Mouse (Mus musculus) inflammation-experienced regulatory T-cells, adult 6 months (primary cell): Measurements from ENCODE around the gene Nmnat3. TPM values are rescaled to one million over a fixed set of nuclear protein-coding genes. Genes with fewer than 3 reads are reported as not detected.

Experiments used
- ATAC-seq: one replicate; pipeline ENCODE4 v1.8.0; 2017
- polyA plus RNA-seq, 3 experiments: library from polyadenylated mRNA; unstranded; fragments of 100-300 nt; shearing (Covaris generic); gene quantifications; one replicate each; pipeline ENCODE4 v1.2.1; 2017

Gene Nmnat3
- polyA plus RNA-seq, 3 experiments from 2014 or later: 7.9 to 19.5 (median 14.9) TPM

DNA sequence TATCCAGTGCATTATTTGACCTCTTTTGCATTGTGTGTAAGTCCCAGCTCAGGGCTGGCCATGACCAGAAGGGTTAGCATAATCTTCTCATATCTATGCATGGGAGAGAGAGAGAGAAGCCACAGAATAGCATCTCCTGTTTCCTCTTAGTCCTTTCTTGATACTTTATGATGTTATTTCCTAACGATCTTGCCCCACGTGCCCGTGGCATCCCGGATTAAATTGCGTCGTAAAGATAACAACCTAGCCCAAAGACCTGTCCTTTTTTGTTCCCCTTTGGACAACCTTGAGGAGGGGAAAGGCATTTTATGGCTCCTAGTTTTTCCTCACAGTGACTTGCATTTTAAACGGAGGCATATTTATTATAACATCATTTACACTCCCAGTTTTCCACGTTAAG, 78.8 kb downstream of the Nmnat3 start:
- no peak for ATAC-seq

DNA sequence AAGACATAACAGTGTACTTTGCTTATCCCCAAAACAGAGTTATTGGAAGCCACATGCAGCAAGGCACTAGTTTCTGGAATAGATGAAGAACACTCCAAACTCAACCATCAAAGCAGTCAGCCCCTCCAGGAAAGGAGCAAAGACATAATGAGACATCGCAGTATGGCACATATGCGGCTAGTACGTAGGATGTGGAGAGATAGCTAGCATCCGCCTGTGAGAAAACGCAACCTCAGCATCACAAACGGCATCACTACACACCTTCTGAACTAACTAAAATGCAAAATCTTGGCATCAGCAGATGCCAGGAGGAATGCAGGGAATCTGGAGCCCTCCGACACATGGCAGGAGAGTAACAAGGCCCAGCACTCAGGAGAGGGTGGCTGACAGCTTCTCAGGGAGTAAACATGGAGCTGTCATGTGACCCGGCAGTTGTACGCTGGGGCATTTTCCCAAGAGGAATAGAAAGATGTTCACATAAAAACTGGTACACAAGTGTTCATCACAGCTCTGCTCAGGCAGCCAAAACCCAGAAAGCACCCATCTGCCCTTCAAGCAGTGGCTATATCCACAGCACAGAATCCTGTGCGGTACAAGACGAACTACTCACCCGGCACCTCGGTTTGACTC, 80.2 kb downstream of the Nmnat3 start:
- ATAC-seq: no peak

DNA sequence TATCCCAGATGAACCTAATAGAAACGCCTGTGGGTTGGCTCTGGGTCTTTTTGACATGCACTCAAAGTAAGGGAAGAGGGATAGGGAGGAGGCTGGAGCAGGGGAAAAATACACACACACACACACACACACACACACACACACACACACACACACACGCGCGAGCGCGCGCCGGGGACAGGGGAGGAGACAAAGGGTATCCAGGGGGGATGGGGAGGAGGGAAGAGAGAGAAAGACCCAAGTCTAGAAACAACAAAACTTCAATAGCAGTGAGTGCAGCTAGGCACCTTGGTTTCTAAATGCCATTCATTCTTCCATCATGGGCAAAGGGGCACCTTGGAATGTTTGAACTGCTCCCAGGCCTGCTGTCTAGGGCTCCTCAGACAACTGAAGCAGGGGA, 82.5 kb downstream of the Nmnat3 start:
- ATAC-seq: no peak

DNA sequence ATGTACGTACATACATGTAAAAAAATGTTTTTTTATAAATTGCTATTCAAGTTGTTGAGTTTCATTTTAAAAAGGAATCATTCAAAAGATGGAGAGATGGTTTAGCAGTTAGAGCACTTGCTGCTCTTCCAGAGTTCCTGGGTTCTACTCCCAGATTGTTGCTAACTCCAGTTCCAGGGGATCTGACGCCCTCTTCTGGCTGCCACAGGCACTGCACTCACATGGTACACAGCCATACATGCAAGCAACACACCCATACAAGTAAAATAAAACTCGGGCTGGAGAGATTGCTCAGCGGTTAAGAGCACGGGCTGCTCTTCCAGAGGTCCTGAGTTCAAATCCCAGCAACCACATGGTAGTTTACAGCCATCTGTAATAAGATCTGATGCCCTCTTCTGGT, 86.1 kb downstream of the Nmnat3 start:
- no peak for ATAC-seq

DNA sequence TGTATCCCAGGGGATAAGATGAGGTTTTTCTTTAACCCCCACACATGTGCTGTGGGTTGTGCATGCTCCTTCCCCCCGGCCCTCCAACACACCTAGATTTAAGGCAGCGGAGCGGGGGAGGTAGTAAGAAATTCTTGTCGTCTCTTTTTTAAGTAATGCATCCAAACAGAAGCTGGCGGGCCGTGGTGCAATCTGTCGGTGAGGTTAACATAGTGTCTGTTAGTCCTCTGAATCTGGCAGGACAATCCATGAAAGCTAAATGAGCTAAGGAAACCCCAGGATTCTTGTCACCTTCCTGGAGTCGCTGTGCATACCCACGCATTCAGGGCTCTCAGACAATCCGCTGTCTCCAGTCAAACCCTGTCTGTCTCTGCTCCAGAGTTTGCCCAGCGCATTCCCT, 87.7 kb downstream of the Nmnat3 start:
- ATAC-seq: no peak

DNA sequence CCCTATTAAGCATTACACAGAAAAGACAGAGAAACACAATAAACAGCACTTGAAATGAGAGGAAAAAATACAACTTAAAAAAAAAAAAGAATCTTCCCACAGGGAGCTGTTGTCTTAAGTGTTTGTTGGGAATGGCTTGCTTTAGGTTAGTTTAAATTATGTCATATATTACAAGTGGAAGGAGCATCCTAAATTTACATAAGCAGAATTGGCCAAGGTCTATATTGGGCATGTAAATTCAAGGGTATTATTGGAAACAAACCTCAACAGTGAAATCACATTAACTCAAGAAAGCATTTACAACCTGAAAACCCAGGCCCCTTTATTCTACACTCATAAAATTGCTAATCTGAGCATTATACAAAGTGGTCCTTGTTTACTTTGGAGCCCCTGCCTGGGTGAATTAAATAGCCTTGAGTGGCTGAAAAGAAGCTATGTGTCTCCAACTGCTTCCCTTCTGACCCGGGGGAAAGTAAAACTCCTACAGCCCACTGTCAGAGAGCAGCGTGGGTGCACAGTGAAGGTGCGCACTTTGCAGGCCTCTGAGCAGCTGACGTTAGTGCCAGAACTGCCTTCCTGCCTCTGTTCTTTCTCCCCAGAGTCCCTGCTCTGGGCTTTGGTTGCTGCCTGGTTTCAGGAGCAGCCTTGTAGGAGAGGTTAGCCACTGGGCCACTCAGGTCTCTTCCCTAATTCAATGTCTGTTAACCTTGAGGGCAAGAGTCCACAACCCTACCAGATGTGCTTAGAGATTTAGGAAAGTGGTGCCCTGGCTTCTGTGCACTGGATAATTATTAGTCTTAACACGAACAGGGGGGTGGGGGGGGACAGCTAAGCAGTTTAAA, 88.3 kb downstream of the Nmnat3 start:
- ATAC-seq: no peak

DNA sequence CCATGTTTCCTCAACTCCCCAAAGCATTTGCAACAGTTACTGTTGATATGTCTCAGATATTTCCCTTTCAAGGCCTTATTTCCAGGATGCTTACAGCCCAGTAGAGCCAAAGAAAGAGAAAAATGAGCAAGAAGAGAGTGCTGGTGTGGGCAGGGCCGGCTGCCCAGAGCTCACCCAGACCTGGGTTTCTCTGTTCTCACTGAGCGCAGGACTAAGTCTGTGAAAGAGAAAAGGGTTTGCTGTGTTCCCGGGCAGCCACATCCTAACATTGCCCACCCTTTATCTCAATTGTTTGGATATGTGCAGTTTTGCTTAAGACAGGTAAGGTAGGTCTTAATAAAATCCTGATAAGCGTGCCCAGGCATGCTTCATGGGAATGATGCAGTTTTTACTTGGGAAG, 92.5 kb downstream of the Nmnat3 start:
- no peak for ATAC-seq

DNA sequence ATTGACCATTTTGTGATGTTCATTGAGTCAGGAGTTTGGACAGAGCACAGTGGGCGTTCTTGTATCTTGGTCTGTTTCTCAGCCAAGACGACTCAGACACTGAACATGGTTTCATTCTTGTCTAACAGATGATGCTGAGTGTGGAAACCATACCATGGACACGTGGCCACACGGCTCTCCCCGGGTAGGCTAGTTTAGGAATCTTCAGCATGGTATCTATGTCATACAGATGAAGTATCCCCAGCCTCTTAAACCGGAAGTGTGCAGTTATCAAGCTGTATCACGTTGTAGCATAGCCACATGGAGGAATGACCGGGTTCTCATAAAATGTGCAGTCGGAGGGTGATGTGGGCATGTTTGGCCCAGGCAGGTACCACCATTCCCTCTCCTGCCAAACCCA, 93.4 kb downstream of the Nmnat3 start:
- ATAC-seq: no peak

DNA sequence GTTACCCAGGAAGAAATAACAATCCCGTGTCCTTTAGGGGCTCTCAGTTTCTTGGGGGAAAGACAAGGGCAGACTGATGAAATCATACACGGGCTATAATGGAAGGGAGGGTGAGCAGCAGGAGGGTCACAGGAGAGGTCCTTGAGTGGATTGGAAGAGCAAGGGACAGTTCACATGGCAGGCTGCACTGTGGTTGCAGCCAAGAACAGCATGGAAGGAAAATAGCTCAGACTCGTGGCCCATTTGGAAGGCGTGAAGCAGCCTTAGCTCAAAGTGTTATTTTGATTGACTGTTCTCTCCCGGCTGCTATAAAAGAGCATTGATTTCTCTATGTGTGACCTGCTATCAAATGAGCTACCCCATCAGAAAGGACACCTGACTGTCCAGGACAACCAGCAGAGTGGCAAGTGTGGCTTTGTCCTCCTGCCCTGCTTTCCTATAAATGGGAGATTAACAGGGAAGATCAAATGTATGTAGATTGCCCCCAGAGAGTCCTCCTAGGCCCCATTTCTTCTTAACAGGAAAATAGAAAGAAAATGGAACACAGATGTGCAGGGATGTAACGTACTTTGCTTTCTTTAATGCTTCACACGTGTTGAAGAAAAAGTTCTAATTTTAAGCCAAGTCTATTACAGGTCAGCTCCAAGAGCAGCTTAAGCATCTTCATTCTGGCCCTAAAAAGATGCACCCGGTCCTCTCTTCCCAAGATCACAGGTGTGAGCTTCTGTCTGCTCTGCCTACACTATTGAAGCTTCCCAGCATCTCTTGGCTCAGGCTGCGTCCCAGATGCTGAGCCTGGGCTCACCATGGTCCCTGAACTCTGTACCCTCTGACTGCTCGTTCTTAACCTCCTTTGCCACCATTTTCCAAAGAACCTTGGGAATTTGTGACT, 100.8 kb downstream of the Nmnat3 start:
- no peak for ATAC-seq

DNA sequence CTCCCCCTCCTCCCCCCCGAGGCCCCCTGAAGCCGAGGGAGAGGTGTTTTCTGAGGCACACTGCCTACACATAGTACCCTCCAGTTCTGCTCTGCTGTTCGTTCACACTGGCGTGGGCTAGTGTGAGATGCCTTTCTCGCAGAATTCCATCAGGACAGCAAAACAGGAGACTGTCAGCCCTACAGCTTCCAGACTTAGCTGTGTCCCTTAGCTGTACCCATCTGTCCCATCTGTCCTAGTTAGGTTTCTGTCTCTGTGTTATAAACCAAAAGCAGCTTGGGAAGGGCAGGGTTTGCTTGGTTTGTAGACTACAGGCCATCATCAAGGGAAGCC, 101.4 kb downstream of the Nmnat3 start:
- no peak for ATAC-seq

DNA sequence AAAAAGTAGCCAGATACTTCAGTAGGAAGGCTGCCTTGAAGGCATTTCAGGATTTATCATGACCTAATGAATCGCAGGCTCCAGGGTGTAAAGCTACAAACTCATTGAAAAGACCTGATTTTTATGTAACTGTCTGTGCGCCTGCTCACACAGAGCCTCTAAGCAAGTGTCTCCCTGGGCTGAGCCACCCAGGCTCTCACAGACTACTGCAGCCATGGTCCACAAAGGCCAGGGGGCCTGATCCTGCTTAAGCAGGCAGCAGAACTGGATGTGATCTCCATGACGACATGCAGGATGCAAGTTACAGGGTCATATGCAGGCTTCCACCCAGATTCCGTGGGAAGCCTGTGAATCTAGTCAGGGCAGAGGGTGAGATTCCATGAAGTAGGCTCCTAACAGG, 106.3 kb downstream of the Nmnat3 start:
- no peak for ATAC-seq

DNA sequence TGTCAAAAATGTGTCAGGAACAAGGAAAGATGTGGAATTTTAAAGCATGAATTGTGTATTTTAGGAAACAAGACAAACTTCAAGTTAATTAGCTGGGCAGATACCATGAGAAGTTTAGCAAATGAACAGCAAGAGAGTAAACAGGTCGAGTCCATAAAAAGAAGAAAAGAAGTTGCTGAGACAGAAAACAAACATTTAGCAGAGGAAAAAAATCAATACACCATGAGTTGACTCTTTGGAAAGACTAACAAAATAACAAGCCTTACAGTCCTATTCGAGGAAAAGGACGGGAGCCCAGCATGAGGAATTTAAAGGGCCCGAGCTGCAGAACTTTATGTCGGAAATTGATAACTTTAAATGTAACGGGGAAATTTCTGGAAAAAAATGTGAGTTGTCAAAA, 110.0 kb downstream of the Nmnat3 start:
- no peak for ATAC-seq

DNA sequence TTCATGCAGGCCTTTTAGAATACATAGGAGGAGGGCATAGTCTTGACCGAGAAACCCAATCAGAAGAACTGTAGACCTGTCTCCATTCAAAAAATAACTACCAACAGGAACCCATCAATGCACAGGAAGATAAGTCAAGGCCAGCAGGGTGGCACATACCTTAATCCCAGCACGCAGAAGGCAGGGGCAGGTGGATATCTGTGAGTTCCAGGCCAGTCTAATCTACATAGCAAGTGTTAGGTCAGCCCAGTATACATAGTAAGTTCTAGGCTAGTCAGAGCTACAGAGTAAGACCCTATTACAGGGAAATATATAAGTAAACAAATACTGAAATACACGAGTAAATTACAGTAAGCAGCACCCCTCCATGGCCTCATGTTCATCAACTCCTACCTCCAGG, 110.6 kb downstream of the Nmnat3 start:
- ATAC-seq: no peak

DNA sequence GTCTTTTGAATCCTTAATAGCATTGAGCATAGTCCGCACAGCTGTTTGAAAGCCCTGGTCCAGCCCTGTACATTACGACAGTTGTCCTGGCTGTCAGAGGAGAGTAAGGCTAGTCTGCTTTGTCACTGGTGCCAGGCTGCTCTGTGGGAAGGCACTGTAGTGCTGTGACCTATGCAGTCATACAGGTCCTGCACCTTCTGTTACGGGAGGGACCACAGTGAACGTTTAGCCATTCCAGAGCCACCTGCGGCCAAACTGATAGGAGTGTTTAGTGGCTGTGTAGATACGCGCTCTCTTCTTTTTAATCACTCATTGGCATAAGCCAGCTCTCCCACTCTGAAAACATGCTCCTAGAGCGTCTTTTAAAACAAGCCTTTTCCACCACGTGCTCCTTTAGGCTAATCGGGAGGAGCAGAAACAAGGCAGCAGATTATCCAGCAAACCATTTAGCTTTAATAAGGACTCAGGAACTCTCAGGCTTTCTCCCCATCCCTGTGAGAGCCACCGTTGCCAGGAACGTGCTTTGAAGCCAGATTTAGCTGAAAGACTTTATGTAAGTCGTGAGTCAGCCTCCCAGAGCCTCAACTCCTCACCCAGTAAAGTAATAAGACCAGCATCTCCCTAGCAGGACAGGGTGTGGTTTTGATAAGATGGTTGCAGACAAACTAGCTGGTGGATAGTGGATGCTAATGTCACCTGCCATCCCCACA, 113.1 kb downstream of the Nmnat3 start:
- no peak for ATAC-seq

DNA sequence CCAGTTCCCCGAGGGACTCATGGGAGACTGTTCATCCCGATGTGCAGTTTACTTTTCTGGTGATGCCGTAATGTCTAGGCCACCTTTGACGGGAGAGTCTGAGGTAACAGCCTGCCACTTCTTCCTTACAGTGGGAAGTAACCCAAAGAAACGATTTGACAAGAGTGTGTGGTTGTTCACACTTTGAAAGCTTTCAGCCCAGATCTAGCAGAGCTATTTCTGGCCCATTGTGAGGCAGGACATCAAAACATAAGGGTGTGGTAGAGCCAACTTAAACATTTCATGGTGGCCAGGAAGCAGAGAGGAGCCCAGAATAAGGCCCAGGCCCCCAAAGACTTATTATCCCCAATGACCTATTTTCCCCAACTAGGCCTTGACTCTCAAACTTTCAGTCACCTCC, 114.4 kb downstream of the Nmnat3 start:
- ATAC-seq: no peak

DNA sequence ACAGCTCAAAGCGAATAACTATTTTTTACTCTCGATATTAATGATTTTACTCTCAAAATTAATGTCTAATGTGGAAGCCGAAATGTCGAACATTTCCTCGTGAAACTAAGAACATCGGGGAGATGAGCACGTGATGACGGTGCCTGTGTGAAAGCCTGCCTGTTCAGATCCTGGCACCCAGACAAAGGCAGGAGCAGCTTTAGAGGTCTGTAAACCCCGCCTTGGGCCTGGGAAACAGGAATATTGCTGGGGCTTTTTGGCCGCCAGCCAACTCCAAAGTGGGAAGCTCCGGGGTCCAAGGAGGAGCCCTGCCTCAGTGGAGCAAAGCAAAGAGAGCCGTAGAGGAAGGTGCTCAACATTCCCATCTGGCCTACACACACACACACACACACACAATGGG, 120.5 kb downstream of the Nmnat3 start:
- no peak for ATAC-seq

DNA sequence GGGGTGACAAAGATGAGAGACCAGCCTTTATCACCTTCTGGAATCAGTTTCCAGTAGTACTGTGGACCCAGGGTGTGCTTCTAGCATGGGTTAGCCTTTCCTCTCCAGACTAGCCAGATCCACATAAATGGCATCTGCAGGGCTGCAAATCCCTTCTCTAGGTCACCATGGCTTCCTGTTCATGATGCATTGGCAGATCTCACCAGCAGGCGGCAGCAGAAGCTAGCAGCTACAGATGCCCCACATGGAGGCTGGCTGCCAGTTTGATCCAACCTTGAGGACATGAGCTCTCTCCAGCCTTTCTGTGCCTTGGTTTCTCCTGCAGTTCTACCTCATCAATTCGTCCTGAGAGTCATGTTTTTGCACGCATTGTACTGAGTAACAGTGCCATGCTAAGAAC, 121.9 kb downstream of the Nmnat3 start:
- ATAC-seq: no peak

DNA sequence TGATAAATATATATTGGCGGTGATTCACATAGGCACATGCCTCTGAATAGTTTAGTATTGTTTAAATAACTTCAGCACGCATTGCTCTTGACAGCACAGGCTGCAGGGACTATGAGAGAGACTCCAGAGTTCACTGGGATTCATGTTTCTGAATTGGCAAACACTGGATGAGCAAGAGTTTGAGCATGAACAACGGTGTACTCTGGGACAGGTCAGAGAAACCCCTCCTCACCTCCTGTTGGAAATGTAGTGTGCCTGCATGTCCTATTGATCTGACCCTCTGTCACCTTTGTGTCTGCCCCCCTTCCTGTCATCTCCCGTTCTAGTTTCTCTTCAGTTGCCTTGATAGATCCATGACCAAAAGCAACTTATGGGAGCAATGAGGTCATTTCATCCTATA, 128.2 kb downstream of the Nmnat3 start:
- no peak for ATAC-seq

DNA sequence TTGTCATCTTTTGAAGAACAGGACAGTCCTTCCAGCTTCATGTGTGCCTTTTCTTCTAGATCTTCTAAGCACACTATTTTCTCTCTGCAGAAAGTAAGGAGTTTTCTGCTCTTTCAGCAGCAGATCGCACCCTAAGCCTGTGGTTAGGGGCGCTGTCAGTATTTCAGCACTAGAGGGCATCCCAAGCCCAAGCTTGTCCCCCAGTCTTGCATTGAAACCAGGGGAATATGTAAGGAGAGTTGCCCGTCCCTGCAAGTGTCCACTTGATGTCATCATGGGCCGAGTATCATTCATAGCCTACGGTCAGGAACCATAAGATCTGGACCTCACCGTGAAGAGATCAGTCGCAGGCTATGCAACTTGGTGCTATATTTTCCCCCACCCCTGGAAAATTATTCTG, 130.7 kb downstream of the Nmnat3 start:
- no peak for ATAC-seq

DNA sequence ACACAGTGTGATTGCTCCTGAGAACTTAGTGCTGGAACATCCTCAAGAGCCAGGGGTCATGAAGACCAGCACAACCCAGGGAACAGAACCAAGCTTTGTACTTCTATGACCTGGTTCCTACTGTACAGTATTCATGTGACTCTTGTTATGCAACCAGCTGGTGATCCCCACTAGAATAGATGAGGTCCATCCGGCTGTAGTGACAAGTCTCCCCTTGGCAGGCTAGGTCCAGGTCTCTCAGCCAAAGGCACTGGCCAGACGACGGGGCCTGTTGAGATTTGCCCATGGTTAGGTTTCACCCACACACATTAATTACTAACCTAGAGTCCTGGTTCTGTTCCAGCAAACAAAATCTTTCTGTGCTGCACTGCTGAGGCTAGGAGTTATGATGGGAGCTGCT, 131.1 kb downstream of the Nmnat3 start:
- no peak for ATAC-seq

DNA sequence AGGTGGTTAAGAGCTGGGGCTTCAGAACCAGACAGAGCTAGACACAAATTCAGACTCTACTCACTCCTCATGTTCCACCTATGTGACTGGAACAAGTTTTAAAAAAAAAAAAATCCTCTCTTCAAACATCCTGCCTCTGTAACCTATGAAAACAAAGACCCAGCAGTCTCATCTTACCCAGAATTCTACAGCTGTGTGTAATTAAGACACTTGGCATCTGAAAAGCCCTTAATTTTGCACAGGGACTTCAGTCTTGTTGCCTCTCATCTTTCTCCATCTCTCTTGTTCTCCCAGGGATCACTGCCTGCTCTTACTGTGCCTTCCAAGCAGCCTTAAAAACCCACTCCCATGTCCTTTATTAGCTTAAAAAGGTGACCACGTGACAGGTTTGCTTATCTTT, 133.4 kb downstream of the Nmnat3 start:
- ATAC-seq: no peak

DNA sequence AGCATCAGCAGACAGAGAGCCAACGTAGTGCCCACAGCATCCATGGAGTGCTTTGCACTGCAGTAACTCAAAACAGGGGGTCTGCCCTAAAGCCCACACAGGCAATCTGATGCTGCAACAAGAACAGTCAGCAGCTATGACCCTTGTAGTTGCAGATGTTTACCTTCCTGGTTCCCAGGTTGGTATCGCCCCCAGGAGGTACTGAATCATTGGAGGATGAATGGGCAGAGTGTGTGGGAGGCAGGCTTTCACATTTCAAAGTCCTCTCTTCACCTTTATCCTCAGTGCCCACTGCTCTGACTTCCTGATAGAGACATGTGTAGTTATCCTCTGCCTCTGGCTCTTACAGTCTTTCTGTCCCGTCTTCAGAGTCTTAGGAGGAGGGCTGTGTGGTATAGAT, 134.7 kb downstream of the Nmnat3 start:
- no peak for ATAC-seq

DNA sequence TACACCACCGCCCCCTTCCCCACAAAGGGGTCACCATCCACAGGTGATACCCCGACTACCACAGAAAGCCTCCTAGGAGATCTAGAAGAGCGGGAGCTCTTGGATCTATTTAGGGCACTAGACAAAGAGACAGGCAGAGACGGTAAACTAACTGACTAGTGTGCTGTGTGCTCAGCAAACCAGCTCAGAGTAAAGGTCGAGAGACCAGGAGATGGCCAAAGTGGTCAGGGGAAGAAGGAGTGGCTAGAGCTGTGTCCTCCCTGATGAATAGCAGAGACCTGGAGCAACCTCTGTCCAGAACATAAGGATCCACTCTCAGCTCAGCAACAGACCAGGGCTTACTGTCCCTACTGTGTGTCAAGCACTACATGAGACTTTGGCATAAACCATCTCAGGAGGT, 135.4 kb downstream of the Nmnat3 start, which contains the start of gene Rbp1:
Rbp1 (plus strand) TSS at position 306 of the 400 bp plus-strand sequence.
- ATAC-seq: no peak
